9 mouse cellular contexts compared by ENCODE assay signal in the genomic region with DNA sequence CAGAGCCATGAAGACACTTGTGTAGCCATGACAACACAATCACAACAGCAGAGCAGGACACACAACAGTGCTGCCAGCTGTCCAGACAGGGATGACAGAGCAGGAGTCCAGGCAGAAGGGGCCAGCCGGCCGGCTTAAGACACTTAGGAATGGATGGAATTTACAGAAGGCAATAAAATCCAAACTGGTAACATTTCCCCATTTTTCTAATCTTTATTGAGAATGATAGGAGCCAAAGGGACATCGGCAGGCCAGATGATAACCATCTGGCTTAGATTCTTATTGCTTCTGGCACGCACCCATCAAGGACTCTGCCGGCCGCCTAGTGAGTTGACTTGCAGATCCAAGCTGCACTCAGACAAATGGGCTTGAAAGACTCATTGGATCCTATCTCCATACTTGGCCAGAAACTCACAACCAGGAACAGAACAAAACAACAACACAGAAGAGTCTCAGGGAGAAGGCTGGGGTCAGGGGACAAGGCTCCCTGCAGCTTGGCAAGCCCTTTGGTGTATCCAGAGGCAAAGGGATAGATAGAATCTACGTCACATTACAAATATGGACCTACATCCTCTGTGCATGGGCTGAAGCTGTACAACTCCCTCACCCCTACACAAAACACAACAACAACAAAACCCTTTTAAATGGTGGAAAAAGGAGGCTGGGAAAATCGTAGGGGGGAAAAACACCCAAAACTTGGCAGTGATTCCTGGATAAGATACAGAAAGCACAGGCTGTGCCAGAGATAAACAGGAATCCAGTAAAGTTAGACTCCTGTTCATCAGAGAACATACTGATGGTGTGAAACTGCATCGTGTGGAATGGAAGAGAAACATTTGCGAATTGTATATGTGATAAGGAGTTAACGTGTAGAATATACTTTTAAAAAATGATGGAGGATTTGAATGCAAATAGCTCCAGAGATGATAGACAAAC. TPM values are rescaled to one million over a fixed set of nuclear protein-coding genes. Genes with fewer than 3 reads are reported as not detected.
DNase-seq lines count a peak whose midpoint lies in the region; ATAC-seq lines count a peak whose summit lies in the region.
"Had no signal": no experiment of that assay in that cellular context is flagged by ENCODE, and none has a peak within 500 bp of the region (broad histone marks: within the 10 kb centered on the region; RNA-seq: fewer than 3 reads in every experiment).

No protein-coding gene starts in this region.

- peaks cover 36% of the 10 kb centered on the region for H3K4me1 ChIP-seq in kidney, embryonic 16.5 days (ENCODE audit: insufficient read depth, low read length)

- H3K9ac ChIP-seq in kidney, embryonic 16.5 days (replicated peaks; ENCODE audit: low read length): no peak overlapping the region
- H3K9ac ChIP-seq: heart, embryonic 15.5 days had no signal

- no peaks in the 10 kb centered on the region for H3K36me3 ChIP-seq in kidney, embryonic 16.5 days (ENCODE audit: insufficient read depth, low read length)
- H3K36me3 ChIP-seq: heart, embryonic 15.5 days had no signal

- peak overlapping the region; percentile 84 for H3K27ac ChIP-seq in kidney, embryonic 16.5 days (ENCODE audit: low read length)
- H3K27ac ChIP-seq: heart, embryonic 15.5 days had no signal

- H3K4me3 ChIP-seq in kidney, embryonic 16.5 days (ENCODE audit: low read length): no peak overlapping the region
- H3K4me3 ChIP-seq: heart, embryonic 15.5 days had no signal

- H3K4me2 ChIP-seq in kidney, embryonic 16.5 days (replicated peaks; ENCODE audit: low read depth, low read length): peak overlapping the region; percentile 27
- H3K4me2 ChIP-seq: heart, embryonic 15.5 days had no signal

- peak; percentile 62 for ATAC-seq in kidney, embryonic 16.5 days (ENCODE audit: low FRiP score, low TSS enrichment)
- no peak for ATAC-seq in granulocyte monocyte progenitor cell, adult 5-6 weeks (replicated peaks; ENCODE audit: poor library complexity, severe bottlenecking)

- no peaks in the 10 kb centered on the region for H3K9me3 ChIP-seq in kidney, embryonic 16.5 days (ENCODE audit: low read length)
- H3K9me3 ChIP-seq: heart, embryonic 15.5 days had no signal

- no peaks in the 10 kb centered on the region for H3K27me3 ChIP-seq in kidney, embryonic 16.5 days (ENCODE audit: insufficient read depth, low read length)
- H3K27me3 ChIP-seq: heart, embryonic 15.5 days had no signal

- peak; percentile 61 for DNase-seq in adrenal gland, postnatal 10 days
- DNase-seq in adrenal gland, adult 8-10 months: no peak
- DNase-seq in right cerebral cortex, adult 18-20 months: peak; percentile 17
- no peak for DNase-seq in right cerebral cortex, postnatal 36 days (ENCODE audit: low spot score in 2 of 2)
- peak; percentile 57 for DNase-seq in lung, postnatal 25 days (ENCODE audit: low spot score)
- no peak for DNase-seq in B cell, adult 2 months

- WGBS in kidney, embryonic 16.5 days: 52% methylated on average over 11 of the region's 11 CpGs

RNA-seq across cellular contexts. Expression of a gene that starts 35.7 kb away (rescaled TPM):
- 10 to 100 TPM in 1 of 2 experiments, 1 to 10 TPM in 1; 8.6 to 12.6 TPM for total RNA-seq in adrenal gland, postnatal 10 days (2021)
- total RNA-seq in adrenal gland, adult 8-10 months (2022): 10 to 100 TPM; 17.7 to 20.6 (median 18.7) TPM
- 8.5 and 9.5 TPM in 2 replicates for polyA plus RNA-seq in kidney, embryonic 16.5 days (2015; fragmentation: Nextera tagmentation; extraction: Ambion mirVana)
- 7.4 and 8.5 TPM in 2 replicates for total RNA-seq in granulocyte monocyte progenitor cell, adult 5-6 weeks (2014; fragmentation: Nextera tagmentation)
- total RNA-seq in granulocyte monocyte progenitor cell, adult 5-6 weeks (2017): 0.57 and 2.9 TPM in 2 replicates

Comparison
In these comparisons a context has a peak if more than half of its experiments do, and no peak if none do; other contexts are left out.
1. DNase-seq: peak in adrenal gland, postnatal 10 days (single experiment), right cerebral cortex, adult 18-20 months (single experiment) and lung, postnatal 25 days (single experiment); none in adrenal gland, adult 8-10 months (single experiment), right cerebral cortex, postnatal 36 days (0 of 2) and B cell, adult 2 months (0 of 2).